Mouse (Mus musculus): Measurements from ENCODE around the gene Gprc5d. TPM values are rescaled to one million over a fixed set of nuclear protein-coding genes. Genes with fewer than 3 reads are reported as not detected.
A peak's percentile ranks its signal among the peaks of the same experiment; 100 is the strongest.

Gprc5d gene
- polyA plus RNA-seq, 1 experiment from 2014 or later = not detected

DNA sequence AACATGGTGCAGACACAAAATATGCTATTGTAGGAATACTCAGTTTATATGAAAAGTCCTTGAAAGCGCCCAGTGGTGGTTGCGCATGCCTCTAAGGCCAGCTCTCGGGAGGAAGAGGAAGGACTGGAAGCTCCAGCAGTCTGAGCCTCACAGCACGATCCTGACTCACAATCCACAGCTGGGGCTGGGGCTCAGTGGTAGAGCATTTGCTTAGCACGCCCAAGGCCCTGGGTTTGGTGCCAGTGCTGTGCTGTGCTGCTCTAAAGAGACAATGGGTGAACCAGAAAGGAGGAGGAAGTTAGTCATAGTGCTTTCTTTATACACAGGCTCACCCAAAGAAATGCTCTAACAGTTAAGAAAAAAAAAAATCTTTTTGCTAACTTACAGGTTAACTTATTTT lies 35.6 kb upstream of the Gprc5d start:
- CTCF ChIA-PET = no interaction called here
- DNase-seq (ENCODE audit: low read depth, low spot score) (no peak), ATAC-seq (no peak)
- POLR2A ChIA-PET = no interaction called here
- no peak for TF ChIP-seq CTCF (IDR thresholded peaks at IDR 0.05)
- H3K27me3 ChIP-seq = no peaks in the 10 kb centered on the region
- in situ Hi-C loops (cut with MboI; ENCODE audit: low pct_unique_long_range_greater_than_20kb) = loop anchor here (5.0 to 25.0 kb wide), 3 partner anchors 224 to 984 kb away; no protein-coding TSS in a partner anchor

DNA sequence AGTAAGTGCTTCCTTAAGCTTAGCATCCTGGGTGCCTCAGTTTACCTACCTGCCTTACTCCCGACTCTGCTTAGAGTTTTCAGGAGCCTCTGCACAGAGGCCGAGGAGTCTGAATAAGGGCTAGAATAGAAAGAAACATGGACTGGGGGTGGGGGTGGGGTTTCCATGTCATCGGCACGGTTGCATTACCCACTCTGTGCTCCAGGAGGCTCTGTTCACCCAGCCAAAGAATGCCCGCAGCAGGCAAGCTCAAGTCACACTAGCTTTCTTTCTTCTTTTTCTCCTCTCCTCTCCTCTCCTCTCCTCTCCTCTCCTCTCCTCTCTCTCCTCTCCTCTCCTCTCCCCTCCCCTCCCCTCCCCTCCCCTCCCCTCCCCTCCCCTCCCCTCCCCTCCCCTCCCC lies 32.2 kb upstream of the Gprc5d start:
- in situ Hi-C loops (cut with MboI; ENCODE audit: low pct_unique_long_range_greater_than_20kb) = loop anchor here (5.0 to 25.0 kb wide), 3 partner anchors 227 to 987 kb away; no protein-coding TSS in a partner anchor
- ChIA-PET CTCF (interaction anchor here (0.6 to 2.5 kb wide), 11 partner anchors 9 to 246 kb away, joined by 3 to 11 read pairs (median 3); no protein-coding TSS in a partner anchor), POLR2A (no interaction called here)
- peak; percentile 66 for TF ChIP-seq CTCF (IDR thresholded peaks at IDR 0.05)
- no peak for ATAC-seq
- H3K27me3 ChIP-seq = no peaks in the 10 kb centered on the region
- DNase-seq (ENCODE audit: low read depth, low spot score) = no peak

DNA sequence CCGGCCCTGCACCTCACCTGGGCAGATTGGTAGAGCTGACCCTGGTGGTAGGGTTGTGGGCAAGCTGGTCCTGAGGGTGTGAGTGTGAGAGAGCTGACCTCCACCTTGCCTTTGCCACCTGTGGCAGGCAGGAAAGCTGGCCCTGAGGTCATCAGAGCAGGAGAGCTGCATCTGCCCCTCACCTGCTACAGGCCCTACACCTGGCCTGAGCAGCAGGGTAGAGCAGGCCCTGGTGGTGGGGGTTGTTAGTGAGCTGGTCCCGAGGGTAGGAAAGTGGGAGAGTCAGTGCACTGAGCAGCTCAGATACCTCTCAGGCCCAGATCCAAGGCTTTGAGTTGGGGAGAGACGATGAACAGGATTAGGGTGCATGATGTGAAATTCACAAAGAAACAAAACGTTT lies 31.6 kb upstream of the Gprc5d start:
- TF ChIP-seq CTCF (IDR thresholded peaks at IDR 0.05) = no peak
- no peaks in the 10 kb centered on the region for H3K27me3 ChIP-seq
- ATAC-seq (no peak), DNase-seq (ENCODE audit: low read depth, low spot score) (no peak)
- in situ Hi-C loops (cut with MboI; ENCODE audit: low pct_unique_long_range_greater_than_20kb) = loop anchor here (5.0 to 25.0 kb wide), 4 partner anchors 98 to 988 kb away; no protein-coding TSS in a partner anchor
- ChIA-PET POLR2A (no interaction called here), CTCF (interaction anchor here (0.8 to 2.5 kb wide), 15 partner anchors 8 to 229 kb away, joined by 3 to 11 read pairs (median 4); no protein-coding TSS in a partner anchor)

DNA sequence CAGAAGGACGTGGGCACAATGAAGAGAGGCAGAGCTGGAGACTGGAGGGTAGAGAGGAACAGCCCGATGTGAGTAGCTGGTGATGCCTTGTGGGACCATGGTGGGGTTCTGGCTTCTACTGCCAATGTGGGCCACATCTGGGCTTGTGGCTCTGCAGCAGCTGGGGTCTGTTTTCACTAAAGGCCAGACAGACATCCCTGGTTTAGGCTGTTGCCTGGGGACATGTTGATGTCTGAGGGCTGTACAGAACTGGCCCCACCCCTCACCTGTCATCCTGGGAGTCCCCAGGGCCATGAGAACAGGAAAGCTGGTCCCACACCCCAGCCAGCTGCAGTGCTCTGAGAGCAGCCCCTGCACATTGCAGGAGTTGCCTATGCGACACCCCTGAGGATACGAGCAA lies 31.1 kb upstream of the Gprc5d start:
- DNase-seq (ENCODE audit: low read depth, low spot score) (no peak), ATAC-seq (no peak)
- in situ Hi-C loops (cut with MboI; ENCODE audit: low pct_unique_long_range_greater_than_20kb) = loop anchor here (5.0 kb wide), 1 partner anchor 98 kb away; no protein-coding TSS in a partner anchor
- ChIA-PET CTCF (interaction anchor here (0.9 to 2.6 kb wide), 15 partner anchors 8 to 229 kb away, joined by 3 to 12 read pairs (median 4); no protein-coding TSS in a partner anchor), POLR2A (interaction anchor here (0.5 kb wide), 1 partner anchor 709 kb away, joined by 3 read pairs; no protein-coding TSS in a partner anchor)
- H3K27me3 ChIP-seq = no peaks in the 10 kb centered on the region
- no peak for TF ChIP-seq CTCF (IDR thresholded peaks at IDR 0.05)

DNA sequence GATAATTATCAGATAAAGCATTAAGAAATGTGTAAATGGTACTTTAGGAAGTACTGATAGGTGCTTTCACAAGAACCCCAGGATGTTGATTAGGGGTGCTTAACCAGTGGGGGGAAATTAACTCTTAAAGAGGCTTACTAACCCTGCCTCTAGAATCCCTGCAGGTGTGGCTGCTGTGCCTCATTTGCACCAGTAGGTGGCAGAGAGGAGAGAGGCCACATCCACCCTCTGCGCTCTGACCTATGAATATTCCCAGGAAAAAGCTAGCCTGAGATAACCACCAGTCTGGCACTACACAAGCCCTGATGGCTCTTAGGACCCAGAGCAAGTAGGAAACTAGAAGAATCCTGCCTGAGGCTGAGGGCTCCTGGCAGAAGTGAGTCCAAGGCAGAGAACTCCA lies 30.4 kb upstream of the Gprc5d start:
- in situ Hi-C loops (cut with MboI; ENCODE audit: low pct_unique_long_range_greater_than_20kb) = loop anchor here (5.0 kb wide), 1 partner anchor 99 kb away; no protein-coding TSS in a partner anchor
- DNase-seq (ENCODE audit: low read depth, low spot score) (no peak), ATAC-seq (no peak)
- TF ChIP-seq CTCF (IDR thresholded peaks at IDR 0.05) = peak; percentile 73
- no peaks in the 10 kb centered on the region for H3K27me3 ChIP-seq
- POLR2A ChIA-PET = interaction anchor here (0.5 kb wide), 1 partner anchor 709 kb away, joined by 3 read pairs; no protein-coding TSS in a partner anchor
- CTCF ChIA-PET = interaction anchor here (0.9 to 2.6 kb wide), 12 partner anchors 8 to 230 kb away, joined by 3 to 12 read pairs (median 4); no protein-coding TSS in a partner anchor

DNA sequence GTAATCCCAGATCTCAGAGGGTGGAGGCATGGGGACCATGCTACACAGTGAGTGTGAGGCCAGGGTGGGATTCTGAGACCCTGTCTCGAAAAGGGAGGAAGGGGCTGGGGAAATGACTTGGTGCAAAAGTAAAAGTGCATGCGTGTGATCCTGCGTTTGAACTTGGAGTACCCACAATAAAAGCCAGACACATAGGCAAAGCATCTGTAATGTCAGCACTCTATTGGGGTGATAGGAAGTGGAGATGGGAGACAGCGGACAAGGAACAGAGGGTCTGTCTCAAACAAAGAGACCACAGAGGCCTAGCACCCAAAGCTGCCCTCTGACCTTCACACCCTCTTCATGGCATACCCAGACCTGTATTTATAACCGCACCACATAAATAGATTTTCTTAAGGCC lies 27.9 kb upstream of the Gprc5d start:
- ChIA-PET POLR2A (no interaction called here), CTCF (interaction anchor here (1.2 to 5.5 kb wide), 5 partner anchors 36 to 120 kb away, joined by 3 to 40 read pairs (median 4); no protein-coding TSS in a partner anchor)
- DNase-seq (ENCODE audit: low read depth, low spot score) (no peak), ATAC-seq (no peak)
- in situ Hi-C loops (cut with MboI; ENCODE audit: low pct_unique_long_range_greater_than_20kb) = loop anchor here (5.0 kb wide), 1 partner anchor 101 kb away; no protein-coding TSS in a partner anchor
- TF ChIP-seq CTCF (IDR thresholded peaks at IDR 0.05) = no peak
- H3K27me3 ChIP-seq = no peaks in the 10 kb centered on the region

DNA sequence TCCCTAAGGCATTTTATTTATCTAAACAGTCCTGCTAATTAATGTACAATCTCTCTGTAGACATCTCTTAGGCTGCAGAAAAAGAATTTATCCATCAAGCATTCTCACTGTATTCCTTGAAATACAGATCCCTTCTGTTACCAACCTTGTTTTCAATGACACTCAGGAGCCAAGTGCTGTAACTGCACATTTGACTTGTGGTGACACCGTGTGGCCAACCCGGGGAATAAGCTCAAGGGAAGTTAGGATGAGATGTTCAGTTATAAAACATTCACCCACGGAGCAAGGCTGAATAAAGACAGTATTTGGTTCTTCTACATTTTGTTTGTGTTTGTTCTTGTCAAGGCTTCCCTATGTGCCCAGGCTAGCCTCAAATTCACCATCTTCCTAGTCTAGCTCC lies 26.4 kb upstream of the Gprc5d start:
- H3K27me3 ChIP-seq = no peaks in the 10 kb centered on the region
- POLR2A ChIA-PET = interaction anchor here (0.6 kb wide), 2 partner anchors 48 to 716 kb away, joined by 3 read pairs; no protein-coding TSS in a partner anchor
- DNase-seq (ENCODE audit: low read depth, low spot score) (no peak), ATAC-seq (peak; percentile 63)
- CTCF ChIA-PET = interaction anchor here (0.7 to 5.5 kb wide), 12 partner anchors 20 to 118 kb away, joined by 3 to 40 read pairs (median 3); no protein-coding TSS in a partner anchor
- in situ Hi-C loops (cut with MboI; ENCODE audit: low pct_unique_long_range_greater_than_20kb) = loop anchor here (5.0 kb wide), 3 partner anchors 57 to 157 kb away; no protein-coding TSS in a partner anchor
- TF ChIP-seq CTCF (IDR thresholded peaks at IDR 0.05) = peak; percentile 93

DNA sequence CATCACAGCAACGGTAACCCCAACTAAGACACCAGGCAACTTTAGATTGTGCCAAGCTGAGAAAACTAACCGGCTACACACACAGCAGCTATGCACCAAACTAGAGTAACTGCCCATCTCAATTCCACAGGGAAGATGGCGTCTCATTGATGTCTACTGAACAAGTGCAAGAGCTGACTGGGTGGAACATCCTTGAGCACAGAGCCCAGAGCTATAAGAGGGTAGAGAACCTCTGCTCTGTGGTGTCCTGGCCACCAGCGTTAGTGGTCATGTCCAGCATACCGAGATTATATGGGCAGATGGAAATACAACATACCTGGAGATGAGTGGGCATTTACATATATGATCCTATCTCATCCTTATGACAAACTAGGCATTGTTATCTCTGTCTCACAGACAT lies 25.1 kb upstream of the Gprc5d start:
- in situ Hi-C loops (cut with MboI; ENCODE audit: low pct_unique_long_range_greater_than_20kb) = loop anchor here (5.0 kb wide), 3 partner anchors 56 to 156 kb away; no protein-coding TSS in a partner anchor
- TF ChIP-seq CTCF (IDR thresholded peaks at IDR 0.05) = no peak
- ChIA-PET POLR2A (no interaction called here), CTCF (interaction anchor here (1.3 to 5.5 kb wide), 4 partner anchors 18 to 117 kb away, joined by 3 to 40 read pairs (median 19); no protein-coding TSS in a partner anchor)
- ATAC-seq (no peak), DNase-seq (ENCODE audit: low read depth, low spot score) (no peak)
- no peaks in the 10 kb centered on the region for H3K27me3 ChIP-seq

DNA sequence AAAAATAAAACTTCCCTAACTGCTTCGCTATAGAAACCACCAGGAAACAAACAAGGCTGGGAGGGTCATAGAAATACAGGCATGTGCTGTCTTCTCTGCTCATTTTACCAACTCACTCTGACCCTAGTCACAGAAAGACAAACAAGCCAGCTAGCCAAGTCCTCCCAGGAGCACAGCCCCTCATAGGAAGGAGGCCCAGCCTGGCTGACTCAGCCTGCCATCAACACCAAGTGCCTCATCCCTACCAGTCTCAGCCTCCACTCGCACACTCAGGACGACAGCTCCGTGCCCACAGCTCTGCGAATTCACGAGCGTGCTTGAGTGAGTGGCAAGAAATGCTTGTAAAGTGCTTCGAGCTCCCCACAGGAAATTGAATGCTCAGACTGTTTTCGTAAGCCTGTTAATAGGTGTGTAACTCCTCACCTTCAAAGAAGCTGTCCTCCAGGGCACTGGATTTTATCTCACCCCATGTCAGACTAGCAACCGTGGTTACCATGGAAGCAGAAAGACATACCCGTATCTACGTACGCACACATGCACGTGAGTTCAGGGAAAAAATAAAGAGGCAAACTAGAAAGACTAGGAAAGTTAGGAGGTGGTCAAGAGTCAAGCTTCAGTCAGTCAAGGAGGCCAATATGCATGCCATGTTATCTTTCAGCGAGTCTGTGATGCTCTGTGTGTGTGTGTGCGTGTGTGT lies 23.5 kb upstream of the Gprc5d start:
- ATAC-seq (peak; percentile 31), DNase-seq (ENCODE audit: low read depth, low spot score) (no peak)
- CTCF ChIA-PET = interaction anchor here (1.3 to 5.5 kb wide), 3 partner anchors 8 to 116 kb away, joined by 3 to 40 read pairs (median 4); no protein-coding TSS in a partner anchor
- in situ Hi-C loops (cut with MboI; ENCODE audit: low pct_unique_long_range_greater_than_20kb) = loop anchor here (5.0 kb wide), 3 partner anchors 54 to 154 kb away; no protein-coding TSS in a partner anchor
- no peak for TF ChIP-seq CTCF (IDR thresholded peaks at IDR 0.05)
- POLR2A ChIA-PET = no interaction called here
- H3K27me3 ChIP-seq = no peaks in the 10 kb centered on the region

DNA sequence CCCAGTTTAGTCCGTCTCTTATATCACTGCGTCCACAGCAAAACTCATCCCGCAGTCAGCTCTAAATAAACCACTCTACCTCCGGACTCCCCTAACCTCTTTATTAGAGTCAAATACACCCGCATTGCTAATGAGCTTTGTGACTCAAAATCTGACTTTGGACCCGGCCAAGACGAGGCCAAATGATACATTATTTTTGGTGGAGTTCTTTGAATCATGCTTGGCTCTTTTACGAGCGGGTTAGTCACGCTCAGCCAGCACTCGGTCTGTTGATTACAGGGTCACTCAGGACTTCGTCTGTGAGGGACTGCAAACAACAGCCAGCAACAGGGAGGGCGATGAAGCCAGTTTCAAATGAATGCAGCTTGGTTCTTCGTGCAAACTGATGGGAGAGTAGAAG lies 20.7 kb upstream of the Gprc5d start:
- peak; percentile 53 for ATAC-seq
- H3K27me3 ChIP-seq = no peaks in the 10 kb centered on the region
- POLR2A ChIA-PET = interaction anchor here (0.6 to 1.1 kb wide), 4 partner anchors 28 to 54 kb away, joined by 3 to 4 read pairs (median 3); no protein-coding TSS in a partner anchor
- DNase-seq (ENCODE audit: low read depth, low spot score) = peak; percentile 57
- TF ChIP-seq CTCF (IDR thresholded peaks at IDR 0.05) = no peak
- in situ Hi-C loops (cut with MboI; ENCODE audit: low pct_unique_long_range_greater_than_20kb) = no loop called here
- CTCF ChIA-PET = interaction anchor here (1.2 to 2.2 kb wide), 4 partner anchors 37 to 113 kb away, joined by 3 to 8 read pairs (median 4); no protein-coding TSS in a partner anchor

All from Patski (cell line).